In genomic region chr1:76466562-76466961, GRCm38 (mm10) we compare ENCODE assay signal across 16 mouse cellular contexts.
"Had no signal": no experiment of that assay in that cellular context is flagged by ENCODE, and none has a peak within 500 bp of the region (broad histone marks: within the 10 kb centered on the region; RNA-seq: fewer than 3 reads in every experiment).

No protein-coding gene starts in this region.

- H3K4me3 ChIP-seq: left cerebral cortex, adult 2 months; limb, embryonic 10.5 days; liver, embryonic 15.5 days; midbrain, embryonic 13.5 days had no signal

- H3K9me3 ChIP-seq: limb, embryonic 10.5 days; liver, embryonic 15.5 days; midbrain, embryonic 13.5 days had no signal

- H3K4me1 ChIP-seq: limb, embryonic 10.5 days; liver, embryonic 15.5 days; midbrain, embryonic 13.5 days had no signal

- H3K27me3 ChIP-seq: liver, embryonic 15.5 days; midbrain, embryonic 13.5 days had no signal

- H3K4me2 ChIP-seq: liver, embryonic 11.5 days; liver, embryonic 15.5 days; midbrain, embryonic 13.5 days had no signal

- H3K27ac ChIP-seq: kidney, postnatal 0 days; left cerebral cortex, adult 2 months; limb, embryonic 10.5 days; liver, embryonic 15.5 days; midbrain, embryonic 13.5 days; stomach, postnatal 0 days had no signal

- DNase-seq: kidney, adult 11 months; kidney, adult 9 months; kidney, postnatal 4 days; lung, adult 2 months; lung, postnatal 36 days; right cerebral cortex, postnatal 25 days; thymus, adult 18-20 months; thymus, postnatal 14 days had no signal

- H3K9ac ChIP-seq: liver, embryonic 15.5 days; midbrain, embryonic 13.5 days had no signal

- ATAC-seq: lung, postnatal 0 days; midbrain, embryonic 13.5 days had no signal

- H3K36me3 ChIP-seq: limb, embryonic 10.5 days; liver, embryonic 15.5 days; midbrain, embryonic 13.5 days had no signal
